Mouse (Mus musculus) embryonic facial prominence, embryonic 15.5 days (tissue): ENCODE measurements around the gene Ppp3ca. TPM values are rescaled to one million over a fixed set of nuclear protein-coding genes. Genes with fewer than 3 reads are reported as not detected.

Source experiments
- ATAC-seq: fragments of 200-750 bp; cut with Nextera tagmentation; 2 replicates; pipeline ENCODE4 v1.8.0; 2017; ENCODE audit warnings: low read depth, moderate TSS enrichment; ENCODE audit not compliant: insufficient number of reproducible peaks, low FRiP score, low TSS enrichment
- H3K27ac ChIP-seq: fragments of 300-500 bp; sonication (generic); replicated peaks from 2 replicates; pipeline ENCODE4 v1.5.1; 2015; ENCODE audit warnings: mild to moderate bottlenecking, inconsistent platforms
- H3K27me3 ChIP-seq: fragments of 300-500 bp; sonication (generic); 2 replicates; pipeline ENCODE4 v1.6.1; 2015; ENCODE audit warnings: inconsistent platforms
- H3K36me3 ChIP-seq: fragments of 300-500 bp; sonication (generic); 2 replicates; pipeline ENCODE4 v1.6.1; 2015; ENCODE audit warnings: mild to moderate bottlenecking, inconsistent platforms
- H3K4me1 ChIP-seq: fragments of 300-500 bp; sonication (generic); 2 replicates; pipeline ENCODE4 v1.6.1; 2015; ENCODE audit warnings: inconsistent platforms
- H3K4me2 ChIP-seq: fragments of 300-500 bp; sonication (generic); replicated peaks from 2 replicates; pipeline ENCODE4 v1.6.1; 2015; ENCODE audit warnings: mild to moderate bottlenecking, inconsistent platforms
- H3K4me3 ChIP-seq: fragments of 300-500 bp; sonication (generic); replicated peaks from 2 replicates; pipeline ENCODE4 v1.5.1; 2015; ENCODE audit warnings: mild to moderate bottlenecking, inconsistent platforms
- H3K9ac ChIP-seq: fragments of 300-500 bp; sonication (generic); 2 replicates; pipeline ENCODE4 v1.6.1; 2015; ENCODE audit warnings: inconsistent platforms
- H3K9me3 ChIP-seq: fragments of 300-500 bp; sonication (generic); replicated peaks from 2 replicates; pipeline ENCODE4 v1.6.1; 2016; ENCODE audit warnings: inconsistent platforms
- WGBS: fragments of 180-500 bp; shearing (Covaris S2); methylation state at CpG from one replicate; pipeline ENCODE4 v1.1.7; 2015; 5-methylcytosine and 5-hydroxymethylcytosine counted together
- polyA plus RNA-seq: library from polyadenylated mRNA; unstranded; fragments of >200 nt; fragmentation: Nextera tagmentation; extraction: Ambion mirVana; gene quantifications from 2 replicates; pipeline ENCODE4 v1.2.1, GENCODE M21; 2015

Ppp3ca gene
- polyA plus RNA-seq, result 82.8 and 84.5 TPM in 2 replicates

DNA sequence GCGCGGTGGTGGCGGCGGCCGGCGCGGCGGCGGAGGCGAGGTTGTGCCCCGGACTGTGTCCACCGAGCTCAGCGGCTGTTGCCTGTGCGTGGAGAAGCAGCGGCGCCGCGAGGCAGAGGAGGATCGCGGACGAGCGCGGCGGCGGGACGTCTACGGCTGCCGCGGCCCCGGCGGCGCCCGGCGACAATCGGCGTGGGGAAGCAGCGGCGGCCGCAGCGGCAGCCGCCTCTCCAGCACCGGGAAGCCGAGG, at the start of gene Ppp3ca:
Ppp3ca (plus strand) TSS at position 15 of the 250 bp plus-strand sequence.
- peak within 1 kb of the TSS; percentile 95 for H3K27ac ChIP-seq
- ATAC-seq, result no peak
- H3K4me1 ChIP-seq, result peaks cover 15% of the 10 kb centered on the region; the same call in 1 of the 2 replicates
- H3K27me3 ChIP-seq, result no peaks in the 10 kb centered on the region
- peak within 1 kb of the TSS; percentile 80 for H3K9ac ChIP-seq
- H3K4me2 ChIP-seq, result peak within 1 kb of the TSS; percentile 61
- WGBS, result under 1% methylated on average over 42 of the region's 43 CpGs
- peak within 1 kb of the TSS; percentile 92 for H3K4me3 ChIP-seq
- no peaks in the 10 kb centered on the region for H3K36me3 ChIP-seq
- no peaks in the 10 kb centered on the region for H3K9me3 ChIP-seq

DNA sequence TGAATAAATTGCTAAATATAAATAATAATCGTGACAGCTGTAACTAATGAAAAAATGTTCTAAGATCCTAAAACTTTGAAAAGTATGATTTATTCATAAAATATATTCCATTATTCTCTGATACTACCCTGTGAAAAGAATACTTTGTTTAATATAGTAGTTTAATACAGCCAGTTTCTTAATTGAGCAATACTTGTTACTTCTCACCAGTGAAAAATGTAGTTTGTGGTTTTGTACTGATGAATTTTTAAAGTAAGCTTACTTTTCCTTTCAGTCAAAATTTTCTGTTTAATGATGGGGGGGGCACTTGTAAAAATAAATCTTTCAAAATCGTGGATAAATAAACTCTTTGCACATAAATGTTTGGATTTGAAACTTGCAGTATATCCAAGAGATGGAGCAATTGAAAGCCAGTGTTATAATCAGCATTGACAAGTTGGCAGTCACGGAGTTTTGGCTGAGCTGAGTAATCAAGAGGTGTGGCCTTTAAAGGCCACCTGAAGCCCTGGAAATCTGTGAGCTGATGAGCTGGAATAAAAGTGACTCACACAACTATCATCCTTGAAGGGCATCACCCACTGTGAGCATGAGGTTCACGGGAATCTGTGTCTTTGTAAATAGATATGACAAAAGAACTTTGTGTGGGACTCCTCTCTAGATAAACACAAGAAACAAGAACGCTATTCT, 29.2 kb upstream of the Ppp3ca start:
- Histone ChIP-seq H3K9me3 (no peaks in the 10 kb centered on the region), H3K4me3 (no peak overlapping the region), H3K36me3 (no peaks in the 10 kb centered on the region), H3K9ac (no peak overlapping the region), H3K4me2 (no peak overlapping the region), H3K27ac (no peak overlapping the region), H3K27me3 (no peaks in the 10 kb centered on the region), H3K4me1 (no peaks in the 10 kb centered on the region)
- 69% methylated on average over 5 of the region's 5 CpGs for WGBS
- ATAC-seq, result no peak

DNA sequence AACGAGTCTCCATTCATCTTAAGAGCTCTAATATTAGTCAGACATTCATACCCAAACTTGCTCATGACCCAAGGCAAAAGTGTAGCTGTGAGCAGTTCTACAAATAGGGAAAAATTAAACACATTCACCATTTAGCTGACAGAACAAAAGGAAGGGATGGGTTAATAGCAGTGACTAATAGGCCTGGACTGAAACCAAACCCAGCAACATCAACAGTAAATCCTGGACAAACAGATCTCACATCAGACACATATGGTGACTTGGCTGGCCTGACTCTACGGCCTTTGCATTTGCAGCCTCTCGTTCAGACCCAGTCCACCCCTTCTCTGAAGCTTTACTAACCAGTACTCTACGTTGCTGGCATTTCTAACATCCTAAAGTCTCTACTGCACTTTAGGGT, 19.0 kb upstream of the Ppp3ca start:
- no peaks in the 10 kb centered on the region for H3K9me3 ChIP-seq
- H3K27ac ChIP-seq, result no peak overlapping the region
- H3K36me3 ChIP-seq, result no peaks in the 10 kb centered on the region
- H3K4me3 ChIP-seq, result no peak overlapping the region
- H3K27me3 ChIP-seq, result no peaks in the 10 kb centered on the region
- H3K9ac ChIP-seq, result no peak overlapping the region
- no peak for ATAC-seq
- no peak overlapping the region for H3K4me2 ChIP-seq
- WGBS, result 60% methylated on average over 4 of the region's 4 CpGs
- no peaks in the 10 kb centered on the region for H3K4me1 ChIP-seq

DNA sequence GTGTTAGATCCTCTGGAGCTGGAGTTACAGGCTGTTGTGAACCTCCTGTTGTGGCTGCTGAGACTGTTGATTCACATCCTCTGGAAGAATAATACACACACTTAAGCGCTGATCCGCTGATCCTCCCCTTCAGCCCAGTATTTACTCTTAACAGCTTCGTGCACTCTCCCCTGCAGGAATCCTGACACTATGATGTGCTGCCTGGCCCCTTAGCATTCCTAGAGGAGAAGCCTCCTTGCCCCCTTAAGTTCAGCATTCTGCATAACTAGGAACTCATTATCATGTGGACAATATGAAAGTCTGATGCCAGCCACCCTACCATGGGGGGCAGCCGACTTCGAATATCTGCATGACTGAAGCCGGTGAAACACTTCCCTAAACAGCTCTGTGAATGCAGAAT, 18.4 kb upstream of the Ppp3ca start:
- H3K27me3 ChIP-seq, result no peaks in the 10 kb centered on the region
- no peaks in the 10 kb centered on the region for H3K4me1 ChIP-seq
- H3K9me3 ChIP-seq, result no peaks in the 10 kb centered on the region
- H3K4me2 ChIP-seq, result no peak overlapping the region
- H3K27ac ChIP-seq, result no peak overlapping the region
- H3K36me3 ChIP-seq, result no peaks in the 10 kb centered on the region
- ATAC-seq, result no peak
- no peak overlapping the region for H3K9ac ChIP-seq
- WGBS, result 48% methylated on average over 6 of the region's 6 CpGs
- no peak overlapping the region for H3K4me3 ChIP-seq

DNA sequence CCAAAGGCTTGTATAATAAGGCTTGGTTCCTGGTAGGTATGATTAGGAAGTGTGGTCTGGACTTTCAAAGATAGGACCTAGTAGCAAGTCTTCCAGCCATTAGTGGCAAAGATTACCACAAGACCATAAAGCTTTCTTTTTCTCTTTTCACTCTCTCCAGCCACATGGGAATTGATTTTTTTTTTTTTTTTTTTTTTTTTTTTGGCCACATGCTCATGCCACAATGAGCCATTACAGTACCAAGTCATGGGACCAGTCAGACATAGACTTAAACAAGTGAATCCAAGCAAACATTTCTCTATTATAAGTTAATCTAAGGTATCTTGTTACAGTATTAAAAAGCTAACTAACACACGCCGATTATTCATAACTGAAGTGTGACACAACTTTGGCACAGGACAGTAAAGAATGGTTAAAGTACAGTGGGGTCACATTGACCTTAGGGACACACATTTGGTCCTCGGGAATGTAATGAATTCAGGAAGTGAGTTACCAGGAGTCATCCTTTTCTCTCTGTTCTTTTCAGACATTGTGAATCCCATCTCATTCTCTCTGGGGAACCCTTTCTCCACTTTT, 13.4 kb upstream of the Ppp3ca start:
- ATAC-seq, result no peak
- Histone ChIP-seq H3K4me1 (no peaks in the 10 kb centered on the region), H3K9ac (no peak overlapping the region), H3K27me3 (no peaks in the 10 kb centered on the region), H3K36me3 (no peaks in the 10 kb centered on the region), H3K4me2 (no peak overlapping the region), H3K27ac (no peak overlapping the region), H3K9me3 (no peaks in the 10 kb centered on the region), H3K4me3 (no peak overlapping the region)
- WGBS, result 72% methylated on average over 3 of the region's 3 CpGs

DNA sequence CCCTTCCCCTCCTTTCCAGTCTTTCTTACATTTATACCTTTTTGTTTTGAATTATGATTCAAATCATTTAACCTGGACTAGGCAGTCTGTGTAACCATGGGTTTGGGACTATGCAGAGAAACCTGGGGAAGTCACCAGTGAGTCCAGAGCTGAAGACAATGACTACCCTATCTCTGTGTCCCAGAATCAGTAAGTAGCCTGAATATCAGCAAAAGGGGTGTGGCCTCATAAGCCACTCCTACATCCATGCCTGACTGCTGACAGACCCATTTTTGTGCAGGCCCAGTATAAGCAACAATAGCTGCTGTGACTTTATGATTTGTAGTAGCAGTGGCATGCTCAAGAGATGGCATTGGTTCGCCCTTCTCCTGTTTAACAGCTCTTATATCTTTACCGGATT, 11.2 kb upstream of the Ppp3ca start:
- H3K27me3 ChIP-seq, result no peaks in the 10 kb centered on the region
- no peak overlapping the region for H3K27ac ChIP-seq
- WGBS, result 91% methylated on average over 2 of the region's 2 CpGs
- no peaks in the 10 kb centered on the region for H3K4me1 ChIP-seq
- no peak for ATAC-seq
- no peak overlapping the region for H3K4me2 ChIP-seq
- no peak overlapping the region for H3K4me3 ChIP-seq
- no peak overlapping the region for H3K9ac ChIP-seq
- no peaks in the 10 kb centered on the region for H3K36me3 ChIP-seq
- no peaks in the 10 kb centered on the region for H3K9me3 ChIP-seq

DNA sequence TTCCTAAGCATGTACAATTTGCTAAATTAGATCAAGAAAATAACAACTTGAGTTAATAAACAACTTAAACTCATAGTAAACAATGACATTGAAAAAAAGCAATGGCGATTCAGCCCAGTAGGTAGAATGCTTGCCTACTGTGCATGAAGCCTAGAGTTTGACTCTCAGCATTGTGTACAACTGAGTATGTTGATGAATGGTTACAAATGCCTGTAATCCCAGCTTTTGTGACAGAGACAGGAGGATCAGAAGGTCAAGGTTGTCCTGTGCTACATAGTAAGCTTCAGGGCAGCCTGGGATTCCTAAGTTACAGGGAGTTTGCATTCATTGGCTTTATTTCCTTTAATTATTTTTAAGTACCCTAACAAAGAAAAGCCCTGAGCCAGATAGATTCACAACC, 4.8 kb upstream of the Ppp3ca start:
- H3K36me3 ChIP-seq, result no peaks in the 10 kb centered on the region
- H3K4me1 ChIP-seq, result peaks cover 11% of the 10 kb centered on the region; the same call in 1 of the 2 replicates
- no peaks in the 10 kb centered on the region for H3K27me3 ChIP-seq
- H3K9ac ChIP-seq, result no peak overlapping the region
- no peak overlapping the region for H3K27ac ChIP-seq
- WGBS, result 86% methylated on average over 1 of the region's 1 CpGs
- H3K4me2 ChIP-seq, result no peak overlapping the region
- no peaks in the 10 kb centered on the region for H3K9me3 ChIP-seq
- no peak for ATAC-seq
- no peak overlapping the region for H3K4me3 ChIP-seq

DNA sequence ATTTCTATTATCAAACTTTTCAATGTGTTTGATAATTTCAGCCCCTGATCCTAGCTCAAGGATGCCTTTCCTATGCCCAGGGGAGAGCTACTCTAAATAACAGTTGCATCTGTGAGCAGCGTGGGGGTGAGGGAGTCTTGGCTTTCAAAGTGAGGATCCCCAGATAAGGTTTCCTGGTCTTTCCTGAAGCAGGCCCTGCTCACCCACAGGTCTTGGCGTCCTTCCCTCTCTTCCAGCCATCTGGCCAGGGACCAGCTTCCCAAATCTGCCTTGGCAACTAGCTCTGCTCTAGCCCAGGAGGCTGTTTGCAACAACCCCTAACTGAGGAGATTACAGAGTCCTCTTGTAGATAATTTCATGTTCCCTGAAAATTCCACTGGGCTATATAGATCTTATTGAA, 1.9 kb upstream of the Ppp3ca start:
- ATAC-seq, result no peak
- H3K9me3 ChIP-seq, result no peaks in the 10 kb centered on the region
- H3K36me3 ChIP-seq, result no peaks in the 10 kb centered on the region
- no peaks in the 10 kb centered on the region for H3K27me3 ChIP-seq
- H3K9ac ChIP-seq, result no peak overlapping the region
- peaks cover 11% of the 10 kb centered on the region; the same call in 1 of the 2 replicates for H3K4me1 ChIP-seq
- 66% methylated on average over 2 of the region's 2 CpGs for WGBS
- no peak overlapping the region for H3K4me2 ChIP-seq
- no peak overlapping the region for H3K4me3 ChIP-seq
- no peak overlapping the region for H3K27ac ChIP-seq

DNA sequence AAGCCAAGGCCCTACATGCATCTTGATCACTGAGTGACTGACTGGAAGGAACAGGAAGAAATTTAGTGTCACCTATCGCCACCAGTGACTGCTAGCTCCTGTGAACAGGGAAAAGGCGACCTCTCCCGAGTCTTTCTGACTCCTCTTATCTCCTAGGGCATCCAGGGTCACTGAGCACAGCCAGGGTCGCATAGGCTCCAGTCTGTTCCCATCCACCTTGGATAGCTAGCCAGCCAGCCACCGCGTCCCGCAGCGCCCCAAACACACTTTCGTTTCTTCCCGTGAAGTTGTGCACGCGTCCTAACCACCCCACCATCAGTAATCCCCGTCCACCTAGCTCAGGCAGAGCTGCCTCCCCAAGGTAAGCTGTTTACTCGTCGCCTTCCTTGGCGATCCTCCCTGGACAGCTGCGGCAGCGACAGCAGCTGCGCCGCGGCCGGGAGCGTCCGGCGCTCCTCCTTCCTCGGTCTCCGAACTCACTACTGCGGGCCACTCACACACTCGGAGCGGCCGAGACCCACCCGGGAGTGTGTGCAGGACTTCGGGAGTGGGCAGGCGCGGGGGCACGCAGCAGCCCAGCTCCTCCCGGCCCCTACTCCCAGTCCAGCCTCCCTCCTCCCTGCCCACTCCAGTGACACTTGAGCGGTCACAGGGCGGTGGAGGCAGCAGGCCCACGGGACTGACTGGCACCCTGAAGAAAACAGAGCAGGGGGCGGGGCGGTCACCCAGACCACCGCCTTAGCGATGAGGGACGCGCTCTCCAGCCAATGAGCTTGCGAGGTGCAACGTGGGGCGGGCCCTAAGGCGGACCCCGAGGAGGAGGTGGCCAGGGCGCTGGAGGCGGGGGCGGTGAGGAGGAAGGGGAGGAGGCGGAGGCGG, 454 bp upstream of the Ppp3ca start:
- Histone ChIP-seq H3K4me2 (peak overlapping the region; percentile 61), H3K4me3 (peak overlapping the region; percentile 92), H3K36me3 (no peaks in the 10 kb centered on the region), H3K27ac (peak overlapping the region; percentile 95), H3K9ac (peak overlapping the region; percentile 80), H3K4me1 (peaks cover 15% of the 10 kb centered on the region; the same call in 1 of the 2 replicates), H3K9me3 (no peaks in the 10 kb centered on the region), H3K27me3 (no peaks in the 10 kb centered on the region)
- ATAC-seq, result peak; percentile 97
- under 1% methylated on average over 55 of the region's 56 CpGs for WGBS

DNA sequence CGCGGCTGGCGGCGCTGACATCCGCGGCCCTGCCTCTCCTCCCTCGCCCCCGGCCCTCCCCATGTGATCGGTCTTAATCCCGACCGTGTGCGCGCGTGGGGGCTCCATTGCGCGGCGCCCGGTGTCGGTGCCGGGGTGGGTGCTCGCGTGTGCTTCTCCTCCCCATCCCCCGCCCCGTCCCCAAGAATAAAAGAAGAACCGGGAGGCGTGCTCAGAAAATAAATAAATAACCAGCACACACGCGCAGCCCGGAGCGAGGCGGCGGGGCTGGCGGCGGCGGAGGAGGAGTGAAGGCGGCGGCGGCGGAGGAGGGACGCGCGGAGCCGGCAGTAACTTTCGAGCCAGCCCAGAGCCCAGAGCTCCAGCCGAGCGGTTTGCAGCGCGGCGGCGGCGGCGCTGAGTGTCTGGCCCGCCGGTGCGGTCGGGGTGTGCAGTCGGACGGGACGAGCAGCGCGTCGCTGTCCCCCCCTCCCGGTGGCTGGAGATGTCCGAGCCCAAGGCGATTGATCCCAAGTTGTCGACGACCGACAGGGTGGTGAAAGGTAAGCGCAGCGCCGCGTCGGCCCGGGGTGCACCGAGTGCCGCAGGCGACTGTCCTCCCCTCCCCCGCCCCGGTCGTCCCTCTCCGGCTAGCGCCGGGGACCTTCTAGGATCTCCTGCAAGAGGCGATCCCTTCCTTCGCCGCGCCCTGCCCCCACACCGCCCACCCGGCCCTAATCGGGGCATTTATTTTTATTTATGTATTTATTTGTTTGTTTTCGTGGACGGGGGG, 622 bp downstream of the Ppp3ca start:
- Histone ChIP-seq H3K36me3 (no peaks in the 10 kb centered on the region), H3K27ac (peak overlapping the region; percentile 95), H3K4me3 (peak overlapping the region; percentile 92), H3K27me3 (no peaks in the 10 kb centered on the region), H3K4me2 (peak overlapping the region; percentile 61), H3K9me3 (no peaks in the 10 kb centered on the region), H3K9ac (peak overlapping the region; percentile 80), H3K4me1 (peaks cover 15% of the 10 kb centered on the region; the same call in 1 of the 2 replicates)
- WGBS, result under 1% methylated on average over 91 of the region's 92 CpGs
- peak; percentile 34 for ATAC-seq
